Mouse (Mus musculus) testis, adult 2 months (tissue): Measurements from ENCODE around the gene Ank.

Source experiments
- CTCF ChIP-seq: fragments of 200-500 bp; IDR thresholded peaks from 2 replicates; pipeline ENCODE4 v1.5.1; 2012; ENCODE audit warnings: low read depth, mild to moderate bottlenecking, inconsistent platforms, low read length, moderate library complexity; ENCODE audit not compliant: control insufficient read depth, insufficient read depth, insufficient replicate concordance
- POLR2A ChIP-seq: fragments of 200-500 bp; IDR thresholded peaks from 2 replicates; pipeline ENCODE4 v1.6.1; 2012; ENCODE audit warnings: low read depth, mild to moderate bottlenecking, inconsistent platforms, low read length, moderate library complexity; ENCODE audit not compliant: control insufficient read depth

GRCm38 (mm10) chr15:27571179-27571578 is 104.7 kb downstream of the Ank start:
- TF ChIP-seq POLR2A (no peak), CTCF (no peak)
